Mouse (Mus musculus) erythroblast, embryonic 14.5 days (primary cell): ENCODE measurements around the gene Klrb1a. TPM values are rescaled to one million over a fixed set of nuclear protein-coding genes. Genes with fewer than 3 reads are reported as not detected.
"Not testable (repeated sequence)": the region's sequence is repeated elsewhere in the genome, so short reads cannot be mapped to it uniquely, and the experiment has no call there.

Source experiments
- H3K27me3 ChIP-seq: 2 replicates; pipeline ENCODE4 v1.6.1; 2012; ENCODE audit warnings: inconsistent platforms; ENCODE audit not compliant: control insufficient read depth
- H3K36me3 ChIP-seq: 2 replicates; pipeline ENCODE4 v1.6.1; 2012; ENCODE audit warnings: mild to moderate bottlenecking, inconsistent platforms; ENCODE audit not compliant: control insufficient read depth
- H3K4me1 ChIP-seq: 2 replicates; pipeline ENCODE4 v1.6.1; 2012; ENCODE audit warnings: inconsistent platforms; ENCODE audit not compliant: control insufficient read depth
- H3K4me3 ChIP-seq: replicated peaks from 2 replicates; pipeline ENCODE3; 2012; ENCODE audit warnings: moderate library complexity, mild to moderate bottlenecking, inconsistent platforms
- H3K9me3 ChIP-seq: 2 replicates; pipeline ENCODE4 v1.6.1; 2012; ENCODE audit warnings: low read length, inconsistent platforms, mixed read lengths; ENCODE audit not compliant: control insufficient read depth
- GATA1 ChIP-seq: IDR thresholded peaks from 2 replicates; pipeline ENCODE4 v1.6.1; 2012; ENCODE audit warnings: low read length, inconsistent platforms, mixed read lengths
- TAL1 ChIP-seq: IDR thresholded peaks from 3 replicates; pipeline ENCODE4 v1.6.1; 2012; ENCODE audit warnings: low read length, inconsistent platforms, mixed read lengths
- polyA plus RNA-seq: library from polyadenylated mRNA; stranded (reverse); fragments of >175 nt; gene quantifications from 2 replicates; pipeline ENCODE4 v1.2.3, GENCODE M21; 2012

Gene Klrb1a
- polyA plus RNA-seq, 1 experiment, result not detected

DNA sequence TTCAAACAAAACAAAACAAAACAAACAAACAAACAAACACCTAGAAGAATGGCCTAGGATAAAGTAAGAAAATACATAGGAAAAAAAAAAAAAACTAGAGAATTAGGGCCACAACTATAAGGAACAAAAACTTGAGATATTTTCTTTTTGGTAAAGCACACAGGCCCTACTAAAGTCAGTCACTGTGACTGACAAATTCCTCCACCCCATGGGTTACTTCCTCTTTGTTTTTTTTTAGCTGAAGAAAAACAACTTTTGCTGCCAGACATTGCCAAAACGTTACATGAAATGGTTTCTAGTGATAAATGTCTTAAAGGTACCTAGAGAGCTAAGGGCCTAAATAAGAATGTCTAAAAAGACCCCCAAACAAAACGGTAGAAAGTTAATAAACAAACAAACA is 20.7 kb upstream of the Klrb1a start:
- Histone ChIP-seq H3K4me3 (no peak overlapping the region), H3K36me3 (no peaks in the 10 kb centered on the region), H3K4me1 (no peaks in the 10 kb centered on the region), H3K27me3 (no peaks in the 10 kb centered on the region), H3K9me3 (no peaks in the 10 kb centered on the region; the same call in 1 of the 2 replicates)
- TF ChIP-seq TAL1, result no peak
- no peak for TF ChIP-seq GATA1

DNA sequence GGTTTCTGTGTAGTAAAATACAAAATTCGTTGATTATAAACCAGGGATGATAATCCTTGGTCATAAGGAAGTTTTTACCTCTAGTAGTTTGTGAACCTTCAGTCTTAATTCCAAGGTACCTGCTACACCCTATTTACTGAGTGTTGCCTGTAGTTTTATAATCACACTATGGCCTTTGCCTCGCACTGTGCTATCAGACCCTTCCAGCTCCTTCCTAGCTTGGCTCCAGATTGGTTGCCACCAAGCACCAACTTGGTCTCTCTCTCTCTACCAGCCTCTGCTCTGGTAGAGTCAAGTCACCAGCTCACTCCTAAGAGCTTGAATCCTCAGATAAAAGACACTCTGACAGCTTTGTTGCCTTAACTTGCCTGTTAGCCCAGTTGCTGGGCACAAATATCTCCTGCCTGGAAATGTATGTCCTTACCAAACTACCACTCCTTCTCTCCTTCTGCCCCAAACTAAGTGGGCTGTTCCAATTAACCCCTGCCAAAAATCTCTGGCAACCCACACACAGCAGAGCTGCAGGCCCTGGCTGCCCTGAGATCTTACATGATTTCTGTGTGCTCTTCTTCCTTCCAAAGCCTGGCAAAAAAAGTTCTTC is 17.9 kb upstream of the Klrb1a start:
- H3K9me3 ChIP-seq, result no peaks in the 10 kb centered on the region; the same call in 1 of the 2 replicates
- no peaks in the 10 kb centered on the region for H3K4me1 ChIP-seq
- no peak overlapping the region for H3K4me3 ChIP-seq
- no peaks in the 10 kb centered on the region for H3K27me3 ChIP-seq
- no peaks in the 10 kb centered on the region for H3K36me3 ChIP-seq
- TF ChIP-seq TAL1, result no peak
- no peak for TF ChIP-seq GATA1

DNA sequence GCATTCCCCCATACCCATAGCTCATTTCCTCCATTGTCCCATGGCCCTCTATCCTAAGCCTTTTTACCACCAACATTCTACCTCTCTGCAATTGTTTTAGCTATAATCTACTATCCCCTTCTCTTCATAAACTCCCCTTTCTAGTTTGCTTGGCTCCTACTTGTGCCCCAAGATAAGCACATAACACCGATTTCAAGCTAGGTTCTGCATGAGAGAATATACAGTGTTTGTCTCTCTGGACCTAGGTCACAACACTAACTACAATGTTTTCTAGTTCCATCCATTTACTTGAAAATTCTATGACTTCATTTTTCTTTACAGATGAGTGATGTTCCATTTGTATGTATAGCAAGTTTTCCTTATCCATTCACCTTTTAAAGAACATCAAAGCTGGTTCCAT is 17.3 kb upstream of the Klrb1a start:
- no peaks in the 10 kb centered on the region; the same call in 1 of the 2 replicates for H3K9me3 ChIP-seq
- H3K27me3 ChIP-seq, result no peaks in the 10 kb centered on the region
- H3K4me3 ChIP-seq, result no peak overlapping the region
- H3K4me1 ChIP-seq, result no peaks in the 10 kb centered on the region
- H3K36me3 ChIP-seq, result no peaks in the 10 kb centered on the region
- TF ChIP-seq TAL1 (no peak), GATA1 (no peak)

DNA sequence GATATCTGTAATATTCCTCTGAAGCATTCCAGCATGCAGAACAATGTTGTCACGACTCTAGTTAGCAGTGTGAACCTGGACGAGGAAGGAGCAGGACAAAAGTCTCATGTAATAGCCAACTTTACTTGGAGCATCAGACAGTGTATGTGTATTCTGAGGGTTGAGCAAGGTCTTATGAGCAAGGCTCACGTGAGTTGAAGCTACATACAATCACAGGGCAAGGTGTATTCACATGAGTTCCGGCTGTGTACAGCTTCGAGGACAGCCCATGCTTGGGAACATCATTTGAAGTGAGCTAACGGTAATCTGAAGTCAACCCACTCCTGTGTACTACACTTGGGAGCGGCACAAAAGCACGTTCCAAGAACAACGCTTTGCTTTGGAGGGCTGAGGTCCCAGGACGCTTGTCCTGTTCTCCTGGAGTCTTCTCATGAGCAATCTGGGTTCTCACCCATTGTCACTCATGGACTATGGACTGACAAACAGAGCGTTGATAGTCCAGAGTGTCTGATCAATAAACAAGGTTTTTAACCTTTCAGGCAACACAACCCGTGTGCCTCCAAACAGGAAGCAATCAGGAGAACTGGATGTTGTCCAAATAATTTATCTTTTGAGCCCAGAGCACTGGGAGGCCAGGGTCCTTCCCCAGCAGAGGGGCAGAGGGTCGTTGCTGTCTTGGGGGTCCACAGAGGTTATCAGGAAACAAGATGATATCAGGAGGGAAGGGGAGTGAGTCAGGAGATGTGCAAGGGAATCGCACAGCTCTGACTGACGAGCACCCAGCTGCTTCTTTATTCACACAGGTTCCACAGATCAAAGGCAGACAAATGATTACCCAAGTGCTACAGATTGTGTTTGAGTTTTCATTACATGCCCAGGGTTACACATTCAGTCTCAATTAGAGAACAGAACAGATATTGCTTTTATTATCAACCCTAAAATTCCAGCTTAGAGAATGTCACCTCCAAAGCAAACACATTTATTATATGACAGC is 7.9 kb upstream of the Klrb1a start:
- not testable (repeated sequence) for H3K36me3 ChIP-seq, H3K27me3 ChIP-seq, H3K4me3 ChIP-seq, H3K9me3 ChIP-seq, H3K4me1 ChIP-seq

DNA sequence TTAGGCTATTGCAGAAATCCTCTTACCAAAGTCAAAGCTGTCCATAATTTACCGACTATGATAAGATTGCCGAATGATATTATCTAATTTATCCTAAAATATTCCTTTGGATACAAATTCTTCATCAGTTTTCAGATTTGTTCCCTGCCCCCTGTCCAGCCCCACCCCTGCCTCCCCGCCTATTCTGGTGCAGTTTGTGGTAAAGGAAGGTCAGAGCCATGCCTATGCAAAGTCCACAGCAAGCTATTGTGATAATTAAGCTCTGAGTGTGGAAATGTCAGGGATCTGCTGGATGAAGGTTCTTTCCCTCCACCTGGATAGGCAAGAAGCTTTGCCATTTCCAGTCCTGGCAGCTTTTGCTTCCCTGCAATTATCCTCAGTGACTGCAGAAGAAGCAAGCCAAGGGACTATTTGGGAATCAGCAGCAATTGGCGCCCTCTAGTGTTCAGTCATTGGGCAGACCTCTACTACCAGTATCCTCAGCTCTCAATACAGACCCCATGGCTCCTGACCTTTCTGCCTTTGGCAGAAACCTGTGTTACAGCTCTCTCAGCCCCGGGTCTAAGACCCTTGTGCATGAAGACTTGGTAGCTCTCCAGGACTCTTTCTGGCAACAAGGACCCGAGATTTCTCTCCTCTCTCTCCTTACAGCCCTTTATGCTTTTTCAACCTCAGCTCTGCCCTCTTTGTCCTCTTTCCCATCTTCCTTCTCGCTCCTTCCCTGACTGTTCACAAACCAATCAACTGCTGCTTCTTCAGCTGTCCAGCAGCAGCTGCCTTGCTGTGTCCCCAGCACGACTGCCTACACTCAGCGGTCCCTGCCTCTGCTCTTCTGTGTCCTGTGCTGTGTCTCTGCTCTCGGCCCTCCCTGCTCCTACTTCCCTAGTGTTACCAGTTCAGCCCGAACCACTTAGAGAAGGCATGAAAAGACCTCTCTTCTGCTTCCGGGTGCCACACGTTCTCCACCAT is 6.7 kb upstream of the Klrb1a start:
- H3K36me3 ChIP-seq, H3K4me1 ChIP-seq, H3K27me3 ChIP-seq, H3K9me3 ChIP-seq, H3K4me3 ChIP-seq: not testable (repeated sequence)

DNA sequence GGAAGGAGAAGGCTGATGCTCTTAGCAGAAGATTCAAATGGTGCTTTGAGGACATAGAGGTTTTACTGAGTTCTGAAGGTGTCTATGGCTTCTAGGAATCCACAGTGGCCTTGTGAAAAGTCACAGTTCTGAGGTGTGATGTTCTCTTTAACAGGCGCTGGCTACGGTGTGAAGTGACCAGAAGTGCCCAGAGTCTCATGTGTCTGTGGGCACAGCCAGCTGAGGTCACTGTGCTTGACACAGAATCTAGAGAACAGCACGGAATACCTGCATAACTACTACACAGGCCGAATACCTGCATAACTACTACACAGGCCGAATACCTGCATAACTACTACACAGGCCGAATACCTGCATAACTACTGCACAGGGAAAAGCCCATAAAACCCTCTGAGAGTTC is 1.9 kb upstream of the Klrb1a start:
- not testable (repeated sequence) for H3K27me3 ChIP-seq, H3K9me3 ChIP-seq, H3K36me3 ChIP-seq, H3K4me1 ChIP-seq, H3K4me3 ChIP-seq

DNA sequence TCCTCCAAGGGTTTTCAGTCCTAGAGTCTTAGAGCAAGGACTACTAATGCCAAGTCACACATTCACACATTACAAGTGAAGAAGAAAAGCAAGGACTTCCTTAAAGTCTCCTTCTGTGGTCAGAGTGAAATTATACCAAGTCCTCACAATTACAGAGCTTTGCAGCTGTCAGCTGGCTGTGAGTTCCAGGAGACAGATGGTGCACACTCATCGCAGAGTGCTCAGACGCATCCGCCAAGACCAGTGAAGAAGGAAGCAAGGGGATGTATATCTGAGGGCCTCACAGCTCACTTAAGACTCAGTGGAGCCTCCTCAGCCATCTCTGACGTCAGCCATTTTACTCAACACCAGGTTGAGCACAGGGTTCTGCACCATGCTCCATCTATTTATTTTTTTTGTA is 1.1 kb upstream of the Klrb1a start:
- Histone ChIP-seq H3K36me3 (no peaks in the 10 kb centered on the region), H3K27me3 (no peaks in the 10 kb centered on the region), H3K4me1 (no peaks in the 10 kb centered on the region), H3K9me3 (no peaks in the 10 kb centered on the region), H3K4me3 (no peak overlapping the region)
- TF ChIP-seq TAL1 (no peak), GATA1 (no peak)

DNA sequence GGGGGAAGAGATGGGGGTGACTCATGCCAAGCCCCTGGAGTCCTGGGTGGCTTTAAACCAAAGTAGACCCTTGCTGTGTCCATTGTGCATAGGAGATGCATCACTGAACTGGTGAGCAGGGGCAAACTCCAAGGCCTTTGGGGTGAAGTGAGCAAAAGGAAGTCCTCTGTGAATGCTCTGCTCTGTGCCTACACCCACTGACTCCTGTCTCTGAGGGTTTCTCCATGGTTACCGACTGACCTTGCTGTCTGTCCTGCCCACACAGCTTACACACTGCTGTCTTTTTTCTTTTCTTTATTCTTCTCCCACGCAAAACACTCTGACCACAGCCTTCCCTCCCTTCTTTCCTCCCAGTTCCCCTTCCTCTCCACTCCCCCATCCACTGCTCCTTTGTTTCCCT is 600 bp downstream of the Klrb1a start:
- Histone ChIP-seq H3K4me3 (no peak overlapping the region), H3K36me3 (no peaks in the 10 kb centered on the region), H3K27me3 (no peaks in the 10 kb centered on the region), H3K4me1 (no peaks in the 10 kb centered on the region), H3K9me3 (no peaks in the 10 kb centered on the region)
- no peak for TF ChIP-seq GATA1
- no peak for TF ChIP-seq TAL1

DNA sequence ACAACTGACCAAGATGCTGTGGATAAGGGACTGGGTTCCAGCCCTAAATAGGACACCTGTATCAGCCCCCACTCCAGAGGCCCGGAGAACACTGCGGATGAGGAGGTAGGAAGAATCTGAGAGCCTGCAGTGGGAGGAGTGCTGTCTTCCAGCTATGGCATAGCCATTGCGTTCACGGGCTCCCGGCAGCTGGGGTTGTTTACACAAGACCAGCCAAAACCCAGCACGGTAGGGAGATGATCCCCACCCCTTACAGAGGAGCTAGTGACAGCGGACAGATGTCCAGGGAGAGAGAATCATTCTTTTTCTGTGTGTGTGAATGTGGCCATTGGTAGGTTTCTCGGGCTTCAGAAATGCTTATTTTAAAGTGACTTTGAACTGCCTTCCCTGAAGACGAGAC is 17.0 kb downstream of the Klrb1a start:
- no peaks in the 10 kb centered on the region for H3K27me3 ChIP-seq
- TF ChIP-seq TAL1 (no peak), GATA1 (no peak)
- no peaks in the 10 kb centered on the region for H3K4me1 ChIP-seq
- H3K4me3 ChIP-seq, result no peak overlapping the region
- no peaks in the 10 kb centered on the region for H3K36me3 ChIP-seq
- H3K9me3 ChIP-seq, result no peaks in the 10 kb centered on the region
